Mouse (Mus musculus): ENCODE results near the gene Sub1.

Gene Sub1

GRCm38 (mm10) chr15:11996883-11997282 is at the start of gene Sub1:
Gene Sub1 (minus strand): TSS chr15:11996983.
- no peak for DNase-seq

- no peak for DNase-seq
Observed at GRCm38 (mm10) chr15:12040407-12040710, 43.6 kb upstream of the Sub1 start.

DNA sequence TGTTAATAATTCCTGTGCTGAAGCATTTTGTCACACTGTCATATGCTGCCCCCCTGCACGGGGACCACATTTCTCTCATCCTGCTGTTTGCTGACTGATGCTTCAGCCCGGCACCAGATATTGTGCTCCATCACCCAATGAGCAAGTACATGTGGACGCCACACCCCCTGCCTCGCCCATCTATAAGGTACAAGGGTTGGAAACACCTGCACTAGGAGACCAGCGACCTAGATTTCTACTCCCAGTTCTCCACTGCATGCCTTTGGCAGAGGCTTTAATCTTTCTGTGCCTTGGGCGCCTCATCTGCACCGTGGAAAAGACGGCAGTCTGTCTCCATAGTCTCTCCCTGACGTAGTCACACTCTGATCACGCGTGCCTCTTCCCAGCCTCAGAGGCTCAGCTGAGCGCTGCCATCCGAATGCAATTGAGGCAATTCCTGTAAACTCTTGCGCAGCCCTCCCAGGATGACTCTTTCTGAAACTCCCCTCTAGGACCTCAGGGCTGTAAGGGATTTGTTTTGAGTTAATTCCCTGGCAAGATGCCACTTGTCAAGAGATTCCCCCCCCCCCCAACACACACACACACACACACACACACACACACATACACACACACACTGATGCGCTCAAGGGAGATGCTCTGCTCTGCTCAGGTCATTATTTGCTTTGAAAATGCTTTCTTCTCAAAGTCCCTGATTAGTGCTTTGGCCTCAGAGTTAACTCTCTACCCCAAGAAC is 43.1 kb upstream of the Sub1 start:
- DNase-seq: no peak

GRCm38 (mm10) chr15:12039256-12039655 is 42.5 kb upstream of the Sub1 start:
- no peak for DNase-seq

GRCm38 (mm10) chr15:12037866-12038625 is 41.3 kb upstream of the Sub1 start:
- no peak for DNase-seq

DNA sequence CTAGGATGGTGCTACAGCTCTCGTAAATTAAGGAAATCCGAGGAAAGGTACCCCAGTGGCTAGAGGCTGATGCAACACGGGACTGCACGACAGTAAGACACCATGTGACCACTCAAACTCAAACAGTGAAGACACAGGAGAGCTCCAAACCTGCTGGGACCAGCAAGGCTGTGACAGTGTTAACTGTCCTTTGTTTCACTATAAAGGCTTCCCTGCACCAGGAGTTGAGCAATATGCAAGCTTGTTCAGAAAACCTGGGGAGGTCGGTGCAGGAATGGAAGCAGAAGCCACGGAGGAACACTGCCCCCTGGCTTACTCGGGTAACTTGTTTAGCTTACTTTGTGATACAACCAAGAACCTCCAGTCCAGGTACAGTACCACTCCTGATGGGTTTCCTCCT is 40.4 kb upstream of the Sub1 start:
- DNase-seq: no peak

DNA sequence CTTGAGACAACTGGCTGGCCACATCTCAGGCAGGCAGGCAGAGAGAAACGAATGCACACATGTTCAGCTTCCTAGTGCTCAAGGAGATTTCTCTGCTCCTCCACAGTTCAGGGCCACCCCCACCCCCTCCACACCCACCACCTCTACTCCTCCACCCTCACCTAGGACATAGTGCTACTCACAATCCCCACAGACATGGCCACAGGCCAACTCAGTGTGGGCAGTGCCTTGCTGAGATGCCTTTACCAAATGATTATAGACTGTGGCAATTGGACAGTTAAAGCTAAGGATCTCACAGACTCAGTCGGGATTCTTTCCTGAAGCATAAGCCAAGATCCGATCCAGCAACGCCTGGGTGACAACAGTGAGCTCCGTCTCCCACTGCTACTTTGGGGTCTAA is 39.9 kb upstream of the Sub1 start:
- DNase-seq: no peak

- no peak for DNase-seq
Observed at GRCm38 (mm10) chr15:12034317-12034716, 37.5 kb upstream of the Sub1 start.

DNA sequence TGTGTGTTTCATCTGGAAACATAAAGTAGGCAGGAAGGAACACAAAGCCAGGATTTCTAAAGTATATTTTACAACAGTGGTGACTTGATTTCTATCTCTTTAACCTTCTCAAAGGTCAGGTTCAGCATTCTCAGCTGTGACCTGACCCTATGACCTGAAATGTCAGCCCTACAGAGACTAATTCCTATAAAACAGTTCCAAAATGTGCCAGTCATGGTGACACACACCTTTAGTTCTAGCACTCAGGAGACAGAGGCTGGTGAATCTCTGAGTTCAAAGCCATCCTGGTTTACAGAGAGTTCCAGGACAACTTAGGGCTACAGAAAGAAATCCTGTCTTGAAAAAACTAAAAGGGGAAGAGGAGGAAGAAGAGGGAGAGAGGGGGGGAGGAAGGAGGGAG is 36.4 kb upstream of the Sub1 start:
- DNase-seq: no peak

DNA sequence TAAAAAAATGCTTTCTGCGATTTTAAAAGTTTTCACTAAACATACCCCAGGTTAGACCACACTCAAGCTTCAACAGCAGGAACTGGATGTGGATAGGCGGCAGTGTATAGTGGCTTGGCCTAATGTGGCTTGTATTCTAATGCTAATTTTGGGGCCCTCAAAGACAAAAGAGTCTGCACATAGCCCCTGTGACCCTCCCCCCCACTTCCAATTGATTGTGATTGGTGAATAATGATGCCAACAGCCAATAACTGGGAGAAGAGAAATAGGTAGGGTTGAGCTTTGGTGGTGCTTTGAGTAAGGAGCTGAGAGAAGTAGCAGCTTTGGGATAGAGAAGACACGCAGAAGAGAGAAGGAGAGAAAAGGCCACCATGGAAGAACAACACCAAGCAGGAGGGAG is 35.7 kb upstream of the Sub1 start:
- no peak for DNase-seq

DNA sequence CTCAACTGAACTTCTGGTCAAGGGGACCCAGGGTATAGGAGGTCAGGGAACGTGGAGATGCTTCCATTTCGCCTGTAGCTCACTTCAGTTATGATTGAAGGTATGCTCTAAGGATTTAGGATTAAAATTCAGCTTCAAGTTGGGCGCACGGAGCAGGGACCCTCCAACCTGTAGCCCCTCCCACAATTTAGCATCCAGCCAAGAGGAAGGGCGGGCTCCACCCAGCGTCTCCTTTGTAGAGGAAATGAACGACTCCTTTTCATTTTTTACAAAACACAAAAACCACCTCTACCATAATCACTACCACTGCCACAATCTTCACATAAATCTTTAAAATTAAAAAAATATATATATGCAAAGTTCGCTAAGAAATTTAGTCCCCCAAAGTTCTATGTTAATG is 35.1 kb upstream of the Sub1 start:
- no peak for DNase-seq

DNA sequence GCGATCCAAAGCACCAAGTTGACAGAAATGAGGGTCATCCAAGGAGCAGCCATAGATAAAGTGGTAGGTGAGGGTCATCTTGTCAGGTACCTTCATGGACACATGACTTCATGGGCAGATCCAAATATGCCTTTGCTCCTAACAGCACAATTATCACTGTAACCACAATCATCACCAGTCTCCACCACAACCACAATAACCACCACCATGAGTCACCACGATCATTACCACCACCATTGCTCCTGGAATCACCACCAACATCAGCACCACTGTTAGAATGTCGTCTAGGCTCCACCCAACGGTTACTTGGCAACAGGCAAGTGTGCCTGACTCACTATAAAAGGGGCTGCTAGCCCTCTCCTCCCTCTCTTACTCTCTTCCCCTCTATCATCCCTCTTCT is 33.4 kb upstream of the Sub1 start:
- DNase-seq: no peak

DNA sequence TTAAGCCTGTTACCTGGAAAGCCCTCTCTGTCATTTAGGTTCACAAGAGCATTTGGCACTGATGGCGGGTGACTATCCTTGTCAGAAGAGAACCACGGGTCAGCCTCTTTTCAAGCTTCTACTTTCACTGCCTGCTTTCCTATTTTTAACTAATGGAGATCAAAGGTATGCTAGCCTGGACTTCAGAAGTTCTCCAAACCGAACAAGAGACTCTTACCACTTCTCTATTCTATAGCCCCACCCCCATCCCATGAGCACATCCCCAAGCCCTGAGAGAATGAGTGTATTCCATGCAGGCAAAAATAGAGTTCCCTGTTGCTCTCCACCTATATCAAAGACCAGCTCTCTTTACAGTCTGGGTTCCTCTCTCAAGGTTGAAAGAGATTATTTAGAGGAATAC is 31.0 kb upstream of the Sub1 start:
- DNase-seq: no peak

GRCm38 (mm10) chr15:12026932-12027450 is 30.2 kb upstream of the Sub1 start:
- no peak for DNase-seq

- no peak for DNase-seq
Observed at GRCm38 (mm10) chr15:12026026-12026425, 29.2 kb upstream of the Sub1 start.

GRCm38 (mm10) chr15:12025341-12025740 is 28.6 kb upstream of the Sub1 start:
- DNase-seq: no peak

DNA sequence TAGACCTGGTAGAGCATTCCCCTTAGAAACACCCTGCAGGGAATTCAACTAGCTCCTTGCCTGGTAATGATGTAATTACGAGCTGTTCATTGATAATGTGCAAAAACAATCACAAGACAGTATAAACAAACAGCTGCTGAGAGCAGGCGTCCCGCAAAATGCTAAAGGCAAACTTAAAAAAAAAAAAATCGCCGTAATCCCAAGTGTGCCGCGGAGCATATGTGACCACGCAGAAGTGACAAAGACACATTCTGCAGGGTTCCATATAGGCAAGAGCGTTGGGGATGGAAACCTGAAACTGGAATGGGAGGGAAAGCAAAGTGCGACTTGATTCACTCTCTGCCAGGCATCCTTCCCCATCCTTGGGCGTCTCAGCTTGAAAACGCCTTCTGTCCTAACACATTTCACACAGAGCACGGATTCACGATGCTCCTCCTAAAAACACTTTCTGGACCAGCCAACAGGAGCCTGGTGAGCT is 28.0 kb upstream of the Sub1 start:
- no peak for DNase-seq

- DNase-seq: no peak
Observed at GRCm38 (mm10) chr15:12019443-12019842, 22.7 kb upstream of the Sub1 start.

DNA sequence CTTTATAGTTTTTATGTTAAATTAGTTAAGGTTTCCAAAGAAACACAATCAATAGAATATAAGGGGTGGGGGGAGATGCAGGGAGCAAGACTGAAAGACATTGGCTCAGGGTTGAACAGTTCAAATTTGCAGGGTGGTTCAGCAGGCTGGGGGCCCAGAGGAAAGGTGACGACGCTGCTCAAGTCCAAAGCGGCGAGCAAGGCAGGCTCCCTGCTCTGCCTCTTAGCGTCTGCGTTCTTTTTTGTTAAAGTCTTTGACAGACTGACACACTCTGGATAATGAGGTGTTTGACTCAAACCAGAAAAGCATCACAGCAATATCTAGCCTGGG is 21.6 kb upstream of the Sub1 start:
- no peak for DNase-seq

DNA sequence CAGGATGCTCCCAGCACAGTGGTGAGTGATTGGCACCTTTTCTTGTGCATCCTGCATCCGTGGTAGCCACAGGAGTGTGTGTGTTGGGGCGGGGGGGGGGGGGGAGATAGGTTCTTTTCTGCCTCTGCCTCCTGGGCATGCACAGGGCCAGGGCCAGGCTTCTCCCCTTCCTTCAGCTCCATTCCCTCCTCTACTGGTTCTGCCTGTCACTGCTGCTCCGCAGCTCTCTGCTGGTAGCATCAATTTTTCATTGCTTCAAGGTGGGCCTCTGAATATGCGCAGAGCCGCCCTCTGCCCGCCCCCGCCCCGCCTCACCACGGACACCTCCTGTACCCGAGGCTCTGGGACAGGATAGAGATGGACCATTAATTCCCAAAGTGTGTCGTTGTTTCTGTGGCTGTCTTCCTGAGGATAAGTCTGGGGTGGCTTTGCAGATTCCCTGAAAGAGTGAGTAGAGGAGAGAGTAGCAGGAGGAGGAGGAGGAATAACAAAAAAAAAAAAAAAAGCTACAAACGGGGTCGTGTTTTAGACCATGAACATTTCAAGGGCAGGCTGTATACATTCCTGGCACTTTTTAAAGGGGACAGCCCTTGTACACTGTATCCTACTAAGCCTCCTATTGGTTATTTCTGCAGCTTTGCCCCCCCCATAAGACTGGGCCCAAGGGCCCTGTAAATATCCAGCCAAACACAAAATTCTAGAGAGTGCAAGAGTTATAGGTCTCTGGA is 21.1 kb upstream of the Sub1 start:
- no peak for DNase-seq

- no peak for DNase-seq
Observed at GRCm38 (mm10) chr15:12014197-12014905, 17.6 kb upstream of the Sub1 start.

GRCm38 (mm10) chr15:12013532-12014196 is 16.9 kb upstream of the Sub1 start:
- no peak for DNase-seq

DNA sequence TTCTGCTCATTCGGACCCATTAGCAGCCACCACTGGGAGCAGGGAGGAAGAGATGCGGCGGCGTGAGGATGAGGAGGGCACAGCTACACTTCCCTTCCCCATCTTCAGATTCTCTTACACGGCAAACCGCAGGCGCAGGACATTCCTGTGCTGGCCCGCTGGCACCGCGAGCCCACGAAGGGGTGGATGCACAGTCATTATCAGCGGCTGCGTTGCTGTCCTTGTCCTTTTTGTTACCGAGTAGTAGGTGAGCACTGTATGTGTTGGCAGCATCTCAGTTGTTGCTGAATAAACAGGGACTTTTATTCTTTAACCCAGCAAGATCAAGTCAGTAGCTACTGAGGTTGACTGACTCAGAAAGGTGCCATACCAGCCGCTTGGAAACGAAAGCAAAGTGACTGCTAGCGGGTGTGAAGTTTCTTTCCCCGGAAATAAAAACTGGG is 13.8 kb upstream of the Sub1 start:
- peak; percentile 13 for DNase-seq

All from kidney, adult 18-20 months (tissue).